Mouse (Mus musculus): Measurements from ENCODE around the gene Commd7. TPM values are rescaled to one million over a fixed set of nuclear protein-coding genes. Genes with fewer than 3 reads are reported as not detected.
A peak's percentile ranks its signal among the peaks of the same experiment; 100 is the strongest.

Gene Commd7
- polyA plus RNA-seq, 1 experiment: 15.3 TPM

GRCm38 (mm10) chr2:153606421-153606820 lies 26.2 kb downstream of the Commd7 start:
- H3K36me3 ChIP-seq (ENCODE audit: control insufficient read depth, insufficient read depth, low read length): no peaks in the 10 kb centered on the region
- H3K27ac ChIP-seq (ENCODE audit: insufficient read depth, low read length): no peak overlapping the region
- peaks cover 5% of the 10 kb centered on the region; the same call in 1 of the 2 replicates for H3K4me1 ChIP-seq (ENCODE audit: control insufficient read depth, insufficient read depth, insufficient read length)
- 84% methylated on average over 3 of the region's 3 CpGs for WGBS
- TF ChIP-seq POLR2A (IDR thresholded peaks at IDR 0.05; ENCODE audit: low read depth, low read length) (no peak), CTCF (IDR thresholded peaks at IDR 0.05; ENCODE audit: extremely low read depth, insufficient read depth, insufficient read length, insufficient replicate concordance) (no peak)
- DNase-seq (ENCODE audit: low read depth in 1 of 2, low spot score in 2 of 2): peak in 1 of 2 experiments; percentile 38
- H3K27me3 ChIP-seq (ENCODE audit: control insufficient read depth, insufficient read depth, low read length): no peaks in the 10 kb centered on the region
- no peak overlapping the region for H3K4me3 ChIP-seq (ENCODE audit: extremely low read depth, insufficient read depth, insufficient read length)

DNA sequence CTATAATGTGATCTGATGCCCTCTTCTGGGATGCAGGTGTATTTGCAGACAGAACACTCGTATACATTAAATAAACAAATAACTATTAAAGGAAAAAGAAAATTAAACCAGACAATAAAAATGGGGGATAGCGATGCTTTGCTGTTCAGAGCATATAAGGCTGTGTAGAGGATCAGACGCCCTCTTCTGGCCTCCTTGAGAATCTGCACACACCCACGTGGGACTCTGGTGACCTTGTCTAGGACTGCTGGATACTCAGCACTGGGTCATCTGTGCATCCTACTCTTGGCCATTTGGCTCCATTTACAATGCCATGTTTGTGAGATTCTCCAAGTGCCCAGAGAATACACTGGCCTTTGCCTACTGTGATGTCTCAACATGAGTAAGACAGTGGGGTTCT lies 28.9 kb downstream of the Commd7 start:
- 67% methylated on average over 4 of the region's 4 CpGs for WGBS
- no peak for DNase-seq (ENCODE audit: low read depth in 1 of 2, low spot score in 2 of 2)
- Histone ChIP-seq H3K27me3 (ENCODE audit: control insufficient read depth, insufficient read depth, low read length) (no peaks in the 10 kb centered on the region), H3K27ac (ENCODE audit: insufficient read depth, low read length) (no peak overlapping the region), H3K4me3 (ENCODE audit: extremely low read depth, insufficient read depth, insufficient read length) (no peak overlapping the region), H3K36me3 (ENCODE audit: control insufficient read depth, insufficient read depth, low read length) (no peaks in the 10 kb centered on the region), H3K4me1 (ENCODE audit: control insufficient read depth, insufficient read depth, insufficient read length) (peaks cover 5% of the 10 kb centered on the region; the same call in 1 of the 2 replicates)
- TF ChIP-seq CTCF (IDR thresholded peaks at IDR 0.05; ENCODE audit: extremely low read depth, insufficient read depth, insufficient read length, insufficient replicate concordance) (no peak), POLR2A (IDR thresholded peaks at IDR 0.05; ENCODE audit: low read depth, low read length) (no peak)

- Histone ChIP-seq H3K4me3 (ENCODE audit: extremely low read depth, insufficient read depth, insufficient read length) (no peak overlapping the region), H3K36me3 (ENCODE audit: control insufficient read depth, insufficient read depth, low read length) (no peaks in the 10 kb centered on the region), H3K4me1 (ENCODE audit: control insufficient read depth, insufficient read depth, insufficient read length) (no peaks in the 10 kb centered on the region), H3K27ac (ENCODE audit: insufficient read depth, low read length) (no peak overlapping the region), H3K27me3 (ENCODE audit: control insufficient read depth, insufficient read depth, low read length) (no peaks in the 10 kb centered on the region)
- no peak for TF ChIP-seq POLR2A (IDR thresholded peaks at IDR 0.05; ENCODE audit: low read depth, low read length)
- no peak for TF ChIP-seq CTCF (IDR thresholded peaks at IDR 0.05; ENCODE audit: extremely low read depth, insufficient read depth, insufficient read length, insufficient replicate concordance)
- DNase-seq (ENCODE audit: low read depth in 1 of 2, low spot score in 2 of 2): no peak
- WGBS: 72% methylated on average over 16 of the region's 16 CpGs
Observed at GRCm38 (mm10) chr2:153600667-153601648, 31.6 kb downstream of the Commd7 start.

DNA sequence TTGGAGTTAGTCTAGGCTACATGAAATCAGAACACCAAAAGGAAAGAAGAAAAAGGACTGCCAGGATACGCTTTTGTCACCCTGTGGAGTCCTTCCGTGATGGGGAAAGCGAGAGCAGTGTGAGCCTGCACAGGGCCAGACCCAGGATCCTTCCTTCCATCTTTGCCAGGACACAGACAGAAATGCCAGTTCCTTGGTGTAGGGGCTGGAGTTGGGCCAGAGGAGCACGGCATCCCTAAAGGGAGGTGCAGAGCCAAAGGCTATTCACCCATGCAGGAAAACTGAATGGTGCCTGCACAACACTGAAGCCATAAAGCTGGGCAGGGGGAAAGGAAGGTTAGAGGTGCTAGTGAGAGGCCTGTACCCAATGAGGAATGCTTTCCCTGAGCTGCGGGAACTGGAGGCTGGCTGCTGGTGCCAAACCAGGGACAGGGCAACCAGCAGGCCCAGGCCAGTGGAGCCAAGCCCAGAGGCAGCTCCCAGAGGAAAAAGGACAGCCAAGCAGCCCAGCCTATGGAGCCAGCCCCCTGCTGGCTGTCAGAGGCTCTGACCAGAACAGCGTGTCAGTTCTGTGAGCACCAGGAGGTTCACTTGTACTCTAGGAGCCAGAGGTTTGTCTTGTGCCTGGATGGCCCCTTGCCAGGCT lies 32.4 kb downstream of the Commd7 start:
- Histone ChIP-seq H3K4me3 (ENCODE audit: extremely low read depth, insufficient read depth, insufficient read length) (no peak overlapping the region), H3K4me1 (ENCODE audit: control insufficient read depth, insufficient read depth, insufficient read length) (no peaks in the 10 kb centered on the region), H3K27me3 (ENCODE audit: control insufficient read depth, insufficient read depth, low read length) (no peaks in the 10 kb centered on the region), H3K36me3 (ENCODE audit: control insufficient read depth, insufficient read depth, low read length) (no peaks in the 10 kb centered on the region), H3K27ac (ENCODE audit: insufficient read depth, low read length) (no peak overlapping the region)
- TF ChIP-seq CTCF (IDR thresholded peaks at IDR 0.05; ENCODE audit: extremely low read depth, insufficient read depth, insufficient read length, insufficient replicate concordance): peak; percentile 6; the same call in 1 of the 2 replicates
- no peak for TF ChIP-seq POLR2A (IDR thresholded peaks at IDR 0.05; ENCODE audit: low read depth, low read length)
- 78% methylated on average over 6 of the region's 6 CpGs for WGBS
- no peak for DNase-seq (ENCODE audit: low read depth in 1 of 2, low spot score in 2 of 2)

DNA sequence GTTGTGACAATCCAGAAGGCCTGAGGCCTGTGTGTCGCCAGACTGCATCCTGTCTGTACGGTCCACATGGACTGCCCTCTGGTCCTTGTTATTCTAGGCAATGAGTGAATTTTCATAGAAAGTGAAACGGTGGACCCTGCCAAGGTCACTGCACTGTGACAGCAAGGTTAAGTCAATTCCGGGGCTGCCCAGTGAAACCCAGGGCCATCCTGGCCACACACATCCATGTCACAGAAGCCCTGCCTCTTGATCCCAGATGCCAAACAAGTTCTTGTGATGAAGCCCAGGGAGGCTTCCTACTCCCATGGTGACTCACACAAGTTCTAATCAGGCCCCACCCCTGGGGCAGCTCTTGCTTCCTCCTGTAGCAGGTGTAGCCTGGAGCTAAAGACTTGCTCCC lies 35.0 kb downstream of the Commd7 start:
- H3K4me1 ChIP-seq (ENCODE audit: control insufficient read depth, insufficient read depth, insufficient read length): no peaks in the 10 kb centered on the region
- H3K27me3 ChIP-seq (ENCODE audit: control insufficient read depth, insufficient read depth, low read length): no peaks in the 10 kb centered on the region
- TF ChIP-seq POLR2A (IDR thresholded peaks at IDR 0.05; ENCODE audit: low read depth, low read length) (no peak), CTCF (IDR thresholded peaks at IDR 0.05; ENCODE audit: extremely low read depth, insufficient read depth, insufficient read length, insufficient replicate concordance) (no peak)
- no peak for DNase-seq (ENCODE audit: low read depth in 1 of 2, low spot score in 2 of 2)
- whole genome bisulfite sequencing: 85% methylated on average over 4 of the region's 4 CpGs
- H3K4me3 ChIP-seq (ENCODE audit: extremely low read depth, insufficient read depth, insufficient read length): no peak overlapping the region
- no peaks in the 10 kb centered on the region for H3K36me3 ChIP-seq (ENCODE audit: control insufficient read depth, insufficient read depth, low read length)
- H3K27ac ChIP-seq (ENCODE audit: insufficient read depth, low read length): no peak overlapping the region

DNA sequence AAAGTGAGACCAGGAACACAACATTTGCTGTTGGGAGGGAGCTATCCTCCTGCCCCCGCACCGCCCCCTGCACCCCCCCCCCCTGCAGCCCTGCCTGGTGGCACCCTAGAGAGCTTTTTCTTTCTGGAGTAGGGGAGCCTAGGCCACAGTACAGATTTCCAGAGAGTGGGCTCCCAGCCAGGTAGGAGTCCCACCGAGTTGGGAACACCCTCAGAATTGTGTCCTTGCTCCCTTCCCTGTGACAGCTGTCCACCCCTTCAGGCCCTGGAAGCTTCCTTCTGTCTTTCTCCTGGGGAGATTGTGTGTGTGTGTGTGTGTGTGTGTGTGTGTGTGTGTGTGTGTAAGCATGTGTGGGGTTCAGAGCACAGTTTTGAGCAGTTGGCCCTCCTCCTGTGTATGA lies 35.6 kb downstream of the Commd7 start:
- Histone ChIP-seq H3K4me1 (ENCODE audit: control insufficient read depth, insufficient read depth, insufficient read length) (no peaks in the 10 kb centered on the region), H3K4me3 (ENCODE audit: extremely low read depth, insufficient read depth, insufficient read length) (no peak overlapping the region), H3K36me3 (ENCODE audit: control insufficient read depth, insufficient read depth, low read length) (no peaks in the 10 kb centered on the region), H3K27me3 (ENCODE audit: control insufficient read depth, insufficient read depth, low read length) (no peaks in the 10 kb centered on the region), H3K27ac (ENCODE audit: insufficient read depth, low read length) (no peak overlapping the region)
- 86% methylated on average over 3 of the region's 3 CpGs for WGBS
- no peak for DNase-seq (ENCODE audit: low read depth in 1 of 2, low spot score in 2 of 2)
- TF ChIP-seq CTCF (IDR thresholded peaks at IDR 0.05; ENCODE audit: extremely low read depth, insufficient read depth, insufficient read length, insufficient replicate concordance) (no peak), POLR2A (IDR thresholded peaks at IDR 0.05; ENCODE audit: low read depth, low read length) (no peak)

Measured in spleen, adult 2 months (tissue).